9 mouse cellular contexts compared by ENCODE assay signal in genomic region chr8:92129241-92130015, GRCm38 (mm10).
DNase-seq lines count a peak whose midpoint lies in the region; ATAC-seq and TF ChIP-seq lines count a peak whose summit lies in the region.
"Had no signal": no experiment of that assay in that cellular context is flagged by ENCODE, and none has a peak within 500 bp of the region (broad histone marks: within the 10 kb centered on the region; RNA-seq: fewer than 3 reads in every experiment).

No protein-coding gene starts in this region.

- no peak overlapping the region for H3K4me3 ChIP-seq in hindbrain, embryonic 15.5 days
- no peak overlapping the region for H3K4me3 ChIP-seq in hindbrain, embryonic 13.5 days
- H3K4me3 ChIP-seq in lung, postnatal 0 days (ENCODE audit: low read depth, low read length): no peak overlapping the region
- no peak overlapping the region for H3K4me3 ChIP-seq in forebrain, postnatal 0 days (ENCODE audit: low read depth, low read length)
- H3K4me3 ChIP-seq in forebrain, embryonic 10.5 days: no peak overlapping the region

- POLR2A ChIA-PET in Patski (lab: Charles Lee): no interaction called here

- H3K9ac ChIP-seq in hindbrain, embryonic 15.5 days: no peak overlapping the region
- no peak overlapping the region for H3K9ac ChIP-seq in hindbrain, embryonic 13.5 days
- no peak overlapping the region for H3K9ac ChIP-seq in lung, postnatal 0 days (replicated peaks; ENCODE audit: low read depth)
- no peak overlapping the region for H3K9ac ChIP-seq in forebrain, postnatal 0 days

- peak; percentile 65 for ATAC-seq in hindbrain, embryonic 15.5 days (ENCODE audit: low FRiP score, low read depth)
- ATAC-seq in hindbrain, embryonic 13.5 days (ENCODE audit: low FRiP score): no peak
- ATAC-seq in Patski: no peak
- ATAC-seq in lung, postnatal 0 days: peak; percentile 53
- no peak for ATAC-seq in forebrain, postnatal 0 days

- H3K9me3 ChIP-seq in hindbrain, embryonic 15.5 days: no peaks in the 10 kb centered on the region
- H3K9me3 ChIP-seq in hindbrain, embryonic 13.5 days: no peaks in the 10 kb centered on the region
- no peaks in the 10 kb centered on the region for H3K9me3 ChIP-seq in lung, postnatal 0 days (ENCODE audit: low read length)
- H3K9me3 ChIP-seq in forebrain, postnatal 0 days (ENCODE audit: low read length): no peaks in the 10 kb centered on the region
- H3K9me3 ChIP-seq in forebrain, embryonic 10.5 days: no peaks in the 10 kb centered on the region

- H3K27me3 ChIP-seq in hindbrain, embryonic 15.5 days: peaks cover 10% of the 10 kb centered on the region
- H3K27me3 ChIP-seq in hindbrain, embryonic 13.5 days: peaks cover 40% of the 10 kb centered on the region
- peaks cover 5% of the 10 kb centered on the region for H3K27me3 ChIP-seq in Patski
- no peaks in the 10 kb centered on the region for H3K27me3 ChIP-seq in lung, postnatal 0 days (replicated peaks; ENCODE audit: insufficient read depth, low read length)
- H3K27me3 ChIP-seq in forebrain, postnatal 0 days (ENCODE audit: insufficient read depth, low read length): peaks cover 6% of the 10 kb centered on the region; the same call in 1 of the 2 replicates
- peaks cover 96% of the 10 kb centered on the region for H3K27me3 ChIP-seq in forebrain, embryonic 10.5 days (ENCODE audit: poor library complexity, severe bottlenecking)

- H3K4me1 ChIP-seq in hindbrain, embryonic 15.5 days (replicated peaks): peaks cover 29% of the 10 kb centered on the region
- peaks cover 33% of the 10 kb centered on the region for H3K4me1 ChIP-seq in hindbrain, embryonic 13.5 days (replicated peaks)
- H3K4me1 ChIP-seq in lung, postnatal 0 days (ENCODE audit: insufficient read depth, low read depth, low read length): no peaks in the 10 kb centered on the region
- H3K4me1 ChIP-seq in forebrain, postnatal 0 days (ENCODE audit: insufficient read depth): no peaks in the 10 kb centered on the region
- peaks cover 42% of the 10 kb centered on the region for H3K4me1 ChIP-seq in forebrain, embryonic 10.5 days

- 43% methylated on average over 6 of the region's 6 CpGs for WGBS in hindbrain, embryonic 15.5 days
- 47% methylated on average over 6 of the region's 6 CpGs for WGBS in hindbrain, embryonic 13.5 days
- WGBS in lung, postnatal 0 days: 32% methylated on average over 6 of the region's 6 CpGs
- WGBS in forebrain, postnatal 0 days: 45% methylated on average over 6 of the region's 6 CpGs
- WGBS in forebrain, embryonic 10.5 days: 71% methylated on average over 6 of the region's 6 CpGs

- TF ChIP-seq EP300 in lung, postnatal 0 days (IDR thresholded peaks at IDR 0.05): no peak

- CTCF ChIA-PET in Patski (lab: Charles Lee): no interaction called here

- no peaks in the 10 kb centered on the region for H3K36me3 ChIP-seq in hindbrain, embryonic 15.5 days
- H3K36me3 ChIP-seq in hindbrain, embryonic 13.5 days: no peaks in the 10 kb centered on the region
- H3K36me3 ChIP-seq in lung, postnatal 0 days (ENCODE audit: insufficient read depth, low read length): no peaks in the 10 kb centered on the region
- H3K36me3 ChIP-seq in forebrain, postnatal 0 days (ENCODE audit: insufficient read depth): no peaks in the 10 kb centered on the region
- no peaks in the 10 kb centered on the region for H3K36me3 ChIP-seq in forebrain, embryonic 10.5 days (replicated peaks)
- H3K36me3 ChIP-seq: G1E had no signal

- in situ Hi-C loops in Patski (cut with MboI; ENCODE audit: low pct_unique_long_range_greater_than_20kb): no loop called here

- H3K27ac ChIP-seq in hindbrain, embryonic 15.5 days (replicated peaks): 0 out of 2 replicates have a peak overlapping the region, but pooled peaks have one; percentile 45
- no peak overlapping the region; the same call in 1 of the 2 replicates for H3K27ac ChIP-seq in hindbrain, embryonic 13.5 days
- no peak overlapping the region for H3K27ac ChIP-seq in lung, postnatal 0 days (ENCODE audit: low read length)
- no peak overlapping the region for H3K27ac ChIP-seq in forebrain, postnatal 0 days (ENCODE audit: low read depth, low read length)
- no peak overlapping the region for H3K27ac ChIP-seq in forebrain, embryonic 10.5 days

- TF ChIP-seq CTCF in Patski (IDR thresholded peaks at IDR 0.05): no peak
- TF ChIP-seq CTCF in lung, postnatal 0 days (IDR thresholded peaks at IDR 0.05): no peak
- TF ChIP-seq CTCF in forebrain, postnatal 0 days (IDR thresholded peaks at IDR 0.05; ENCODE audit: low read depth): no peak

- peak; percentile 15 for DNase-seq in Patski (ENCODE audit: low read depth, low spot score)
- peak; percentile 85 to 89 for DNase-seq in cerebellum, postnatal 10 days
- peak; percentile 66 for DNase-seq in lung, postnatal 0 days (ENCODE audit: low spot score)
- no peak for DNase-seq in forebrain, postnatal 0 days
- no peak for DNase-seq in forebrain, embryonic 10.5 days (ENCODE audit: extremely low spot score, low spot score)
- DNase-seq: liver had no signal

- no peak overlapping the region for H3K4me2 ChIP-seq in hindbrain, embryonic 15.5 days
- no peak overlapping the region for H3K4me2 ChIP-seq in hindbrain, embryonic 13.5 days
- H3K4me2 ChIP-seq in lung, postnatal 0 days (replicated peaks; ENCODE audit: low read depth, low read length): no peak overlapping the region
- no peak overlapping the region for H3K4me2 ChIP-seq in forebrain, postnatal 0 days (ENCODE audit: low read depth)

Comparison
In these comparisons a context has a peak if more than half of its experiments do, and no peak if none do; other contexts are left out.
1. ATAC-seq: peak in hindbrain, embryonic 15.5 days (single experiment) and lung, postnatal 0 days (single experiment); none in hindbrain, embryonic 13.5 days (single experiment), Patski (single experiment) and forebrain, postnatal 0 days (single experiment).
2. DNase-seq: peak in Patski (single experiment), cerebellum, postnatal 10 days (2 of 2) and lung, postnatal 0 days (single experiment); none in forebrain, postnatal 0 days (single experiment) and forebrain, embryonic 10.5 days (single experiment).